Mouse (Mus musculus): ENCODE measurements around the gene Tnpo2.

The Tnpo2 gene

GRCm38 (mm10) chr8:85027516-85027855, 9.2 kb upstream of the Tnpo2 start:
- DNase-seq (ENCODE audit: low read depth), result no peak

GRCm38 (mm10) chr8:85027922-85028321, 8.8 kb upstream of the Tnpo2 start:
- DNase-seq (ENCODE audit: low read depth), result peak; percentile 47

- DNase-seq (ENCODE audit: low read depth), result no peak
These were observed 7.4 kb upstream of the Tnpo2 start for GRCm38 (mm10) chr8:85029271-85029670.

GRCm38 (mm10) chr8:85032622-85033311, 3.9 kb upstream of the Tnpo2 start:
- no peak for DNase-seq (ENCODE audit: low read depth)

GRCm38 (mm10) chr8:85033867-85034266, 2.8 kb upstream of the Tnpo2 start:
- DNase-seq (ENCODE audit: low read depth), result no peak

GRCm38 (mm10) chr8:85034764-85035163, 2.0 kb upstream of the Tnpo2 start:
- peak; percentile 93 for DNase-seq (ENCODE audit: low read depth)

- DNase-seq (ENCODE audit: low read depth), result peak; percentile 41
These were observed 1.5 kb upstream of the Tnpo2 start for GRCm38 (mm10) chr8:85035165-85035727.

- DNase-seq (ENCODE audit: low read depth), result peak; percentile 62
These were observed 896 bp upstream of the Tnpo2 start for GRCm38 (mm10) chr8:85035728-85036310.

GRCm38 (mm10) chr8:85036381-85036717, 366 bp upstream of the Tnpo2 start:
- DNase-seq (ENCODE audit: low read depth), result no peak

- DNase-seq (ENCODE audit: low read depth), result no peak
These were observed 608 bp downstream of the Tnpo2 start for GRCm38 (mm10) chr8:85037366-85037680.

- DNase-seq (ENCODE audit: low read depth), result peak; percentile 57
These were observed 1.2 kb downstream of the Tnpo2 start for GRCm38 (mm10) chr8:85037681-85038531.

GRCm38 (mm10) chr8:85043619-85044018, 6.9 kb downstream of the Tnpo2 start:
- DNase-seq (ENCODE audit: low read depth), result no peak

- DNase-seq (ENCODE audit: low read depth), result no peak
These were observed 20.7 kb downstream of the Tnpo2 start for GRCm38 (mm10) chr8:85057367-85057766.

- DNase-seq (ENCODE audit: low read depth), result peak; percentile 92
These were observed 23.3 kb downstream of the Tnpo2 start, which contains the start of gene Fbxw9 for GRCm38 (mm10) chr8:85059879-85060616. Gene Fbxw9 (plus strand): TSS chr8:85060055.

GRCm38 (mm10) chr8:85062603-85063002, 25.9 kb downstream of the Tnpo2 start:
- no peak for DNase-seq (ENCODE audit: low read depth)

- DNase-seq (ENCODE audit: low read depth), result no peak
These were observed 28.5 kb downstream of the Tnpo2 start for GRCm38 (mm10) chr8:85065213-85065612.

- DNase-seq (ENCODE audit: low read depth), result no peak
These were observed 30.4 kb downstream of the Tnpo2 start for GRCm38 (mm10) chr8:85067155-85067554.

GRCm38 (mm10) chr8:85067982-85068381, 31.3 kb downstream of the Tnpo2 start, which contains the start of gene Gm5741:
Gene Gm5741 (minus strand): TSS chr8:85067982.
- DNase-seq (ENCODE audit: low read depth), result no peak

GRCm38 (mm10) chr8:85071041-85071440, 34.3 kb downstream of the Tnpo2 start:
- DNase-seq (ENCODE audit: low read depth), result no peak

GRCm38 (mm10) chr8:85071514-85072281, 35.0 kb downstream of the Tnpo2 start, which contains the start of gene Dhps:
Gene Dhps (plus strand): TSS chr8:85071757.
- DNase-seq (ENCODE audit: low read depth), result peak; percentile 92

- DNase-seq (ENCODE audit: low read depth), result no peak
These were observed 35.7 kb downstream of the Tnpo2 start for GRCm38 (mm10) chr8:85072364-85072929.
